Mouse (Mus musculus): Measurements from ENCODE around the gene Gphn.

Gene Gphn

DNA sequence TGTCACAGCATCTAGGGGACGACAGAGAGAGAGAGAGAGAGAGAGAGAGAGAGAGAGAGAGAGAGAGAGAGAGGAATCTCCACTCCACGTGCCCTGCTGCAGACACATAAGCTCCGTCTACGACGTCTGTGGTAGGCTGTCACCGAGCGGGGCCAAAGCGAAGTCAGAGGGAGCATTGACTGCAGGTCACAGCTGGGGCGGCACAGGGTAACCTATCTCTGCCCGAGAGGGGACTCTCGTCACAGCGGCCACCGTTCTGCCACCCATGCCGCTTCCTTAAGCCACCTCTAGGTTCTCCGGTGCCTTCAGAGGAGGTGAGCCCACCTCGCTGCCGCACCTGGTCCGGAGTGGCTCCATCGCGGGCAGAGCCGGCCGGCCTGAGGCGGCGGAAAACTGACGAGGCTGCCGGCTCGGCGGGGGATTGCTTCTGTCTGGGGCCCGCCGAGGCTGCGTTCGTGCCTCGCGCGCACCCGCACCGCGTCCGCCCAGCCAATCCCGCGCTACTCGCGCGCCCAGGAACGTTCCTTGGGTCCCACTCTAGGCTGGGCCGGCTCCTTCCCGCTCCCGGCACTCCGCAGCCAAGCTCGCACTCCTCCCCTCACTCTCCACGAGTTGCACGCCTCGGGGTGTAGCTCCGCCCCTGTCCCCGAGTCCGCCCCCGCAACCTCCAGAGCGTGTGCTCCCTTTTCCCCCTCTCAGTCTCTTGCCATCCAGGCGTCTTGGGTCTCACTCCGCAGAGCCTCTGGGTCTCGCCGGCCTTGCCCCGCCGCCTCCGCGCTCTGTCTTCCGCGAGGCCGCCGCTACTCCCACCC lies at the start of gene Gphn:
TSS of gene Gphn (plus strand) at position 673 of the 812 bp plus-strand sequence.
- DNase-seq (ENCODE audit: low read depth) = peak; percentile 81

GRCm38 (mm10) chr12:78181452-78181851 lies 44.7 kb upstream of the Gphn start:
- DNase-seq (ENCODE audit: low read depth) = no peak

DNA sequence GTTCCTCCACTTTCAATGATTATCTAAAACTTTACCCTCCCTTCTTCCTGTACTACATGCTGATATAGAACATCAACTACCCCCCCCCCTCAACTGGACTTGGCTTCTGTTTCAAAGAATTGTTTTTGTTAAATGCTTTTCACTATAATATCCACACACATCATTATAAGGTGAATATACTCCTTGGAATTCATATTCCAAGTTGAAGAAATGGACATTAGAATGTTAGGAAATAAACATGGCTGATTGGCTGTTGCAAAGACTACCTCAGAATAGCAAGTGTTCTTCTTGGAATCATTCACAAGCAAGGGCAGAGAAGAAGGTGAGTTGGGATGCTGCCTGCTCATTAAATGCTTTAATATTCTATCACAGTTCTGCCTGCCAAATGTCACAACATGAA lies 32.2 kb upstream of the Gphn start, which contains the start of gene Gm6657:
TSS of gene Gm6657 (plus strand) at position 301 of the 400 bp plus-strand sequence.
- DNase-seq (ENCODE audit: low read depth) = no peak

DNA sequence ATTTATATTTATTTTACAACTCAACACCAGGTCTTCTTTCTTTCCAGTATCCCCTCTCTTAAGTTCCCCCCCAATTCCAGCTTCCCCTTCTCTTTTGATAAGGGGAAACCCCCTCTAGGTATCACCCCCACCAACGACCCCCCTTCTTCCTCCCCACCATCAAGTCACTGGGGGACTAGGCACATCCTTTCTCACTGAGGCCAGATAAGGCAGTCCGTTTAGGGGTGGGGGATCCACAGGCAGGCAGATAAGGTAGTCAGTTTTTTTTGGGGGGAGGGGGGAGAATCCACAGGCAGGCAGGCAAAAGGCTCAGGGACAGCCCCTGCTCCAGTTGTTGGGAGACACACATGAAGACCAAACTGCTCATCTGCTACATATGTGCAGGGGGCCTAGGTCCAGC lies 30.8 kb upstream of the Gphn start:
- no peak for DNase-seq (ENCODE audit: low read depth)

GRCm38 (mm10) chr12:78203646-78204045 lies 22.5 kb upstream of the Gphn start:
- DNase-seq (ENCODE audit: low read depth) = no peak

GRCm38 (mm10) chr12:78205915-78206570 lies 20.1 kb upstream of the Gphn start:
- DNase-seq (ENCODE audit: low read depth) = peak; percentile 67

- DNase-seq (ENCODE audit: low read depth) = no peak
Observed at GRCm38 (mm10) chr12:78206571-78206960, 19.6 kb upstream of the Gphn start.

DNA sequence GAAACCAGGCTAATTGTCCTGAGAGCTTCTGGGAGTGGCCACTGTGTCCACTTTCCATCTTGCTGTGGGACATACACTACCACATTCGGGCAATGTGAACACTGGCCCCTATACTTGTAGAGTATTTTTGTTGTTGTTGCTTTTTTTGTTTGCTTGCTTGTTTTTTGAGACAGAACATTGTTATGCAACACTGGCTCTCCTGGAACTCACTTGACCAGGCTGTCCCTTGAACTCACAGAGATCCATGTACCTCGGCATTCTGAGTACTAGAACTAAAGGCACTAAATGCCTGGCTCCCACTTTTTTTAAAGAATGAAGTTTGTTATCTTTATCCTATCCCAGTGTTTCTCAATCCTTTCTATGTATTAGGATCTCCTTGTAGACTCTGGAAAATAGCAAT lies 16.3 kb upstream of the Gphn start:
- DNase-seq (ENCODE audit: low read depth) = no peak

DNA sequence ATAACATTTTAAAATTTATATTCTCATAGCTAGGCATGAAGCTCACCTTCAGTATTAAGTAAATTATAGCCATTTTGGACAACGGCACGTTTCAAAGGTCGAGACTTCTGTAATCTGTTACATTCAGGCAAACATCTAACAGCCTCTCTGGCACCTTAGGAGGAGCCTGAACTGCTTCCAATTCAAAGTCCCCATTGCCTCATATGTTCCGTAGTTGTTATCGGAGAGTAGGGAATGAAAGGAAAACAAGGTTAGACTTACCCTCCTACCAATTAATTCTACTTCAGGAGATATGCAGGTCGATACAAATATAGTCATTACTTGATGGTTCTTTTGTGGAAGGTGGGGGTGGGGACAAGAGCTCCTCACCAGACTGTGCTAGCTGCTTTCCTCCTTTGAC lies 10.7 kb upstream of the Gphn start:
- DNase-seq (ENCODE audit: low read depth) = no peak

DNA sequence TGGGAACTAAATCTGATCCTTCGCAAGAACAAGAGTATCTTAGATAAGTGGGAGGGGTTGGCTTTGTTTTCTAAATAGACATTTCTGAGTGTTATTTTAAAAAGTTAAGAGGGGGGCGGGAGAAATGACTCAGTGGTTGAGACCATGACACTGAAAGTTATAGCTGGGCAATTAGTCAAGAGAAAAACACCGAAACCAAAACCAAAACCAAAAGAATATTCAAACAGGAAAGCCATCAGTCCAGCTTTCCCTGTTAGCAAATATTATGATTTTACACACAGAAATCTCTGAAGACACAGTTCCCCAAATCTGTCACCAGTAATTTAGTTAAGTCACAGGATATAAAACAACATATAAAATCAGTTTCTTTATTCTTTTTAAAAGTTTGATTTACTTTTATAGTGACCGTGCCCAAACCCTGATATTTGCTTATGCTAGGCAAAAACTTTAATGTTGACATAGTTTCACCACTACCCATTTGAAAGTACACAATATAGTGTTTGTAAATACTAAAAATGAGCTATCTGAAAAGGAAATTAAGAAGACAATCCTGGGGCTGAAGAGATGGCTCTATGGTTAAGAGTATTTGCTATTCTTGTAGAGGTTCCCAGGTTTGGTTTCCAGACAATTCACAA lies 6.9 kb upstream of the Gphn start:
- DNase-seq (ENCODE audit: low read depth) = no peak

GRCm38 (mm10) chr12:78226519-78226875 lies 318 bp downstream of the Gphn start:
- peak; percentile 52 for DNase-seq (ENCODE audit: low read depth)

DNA sequence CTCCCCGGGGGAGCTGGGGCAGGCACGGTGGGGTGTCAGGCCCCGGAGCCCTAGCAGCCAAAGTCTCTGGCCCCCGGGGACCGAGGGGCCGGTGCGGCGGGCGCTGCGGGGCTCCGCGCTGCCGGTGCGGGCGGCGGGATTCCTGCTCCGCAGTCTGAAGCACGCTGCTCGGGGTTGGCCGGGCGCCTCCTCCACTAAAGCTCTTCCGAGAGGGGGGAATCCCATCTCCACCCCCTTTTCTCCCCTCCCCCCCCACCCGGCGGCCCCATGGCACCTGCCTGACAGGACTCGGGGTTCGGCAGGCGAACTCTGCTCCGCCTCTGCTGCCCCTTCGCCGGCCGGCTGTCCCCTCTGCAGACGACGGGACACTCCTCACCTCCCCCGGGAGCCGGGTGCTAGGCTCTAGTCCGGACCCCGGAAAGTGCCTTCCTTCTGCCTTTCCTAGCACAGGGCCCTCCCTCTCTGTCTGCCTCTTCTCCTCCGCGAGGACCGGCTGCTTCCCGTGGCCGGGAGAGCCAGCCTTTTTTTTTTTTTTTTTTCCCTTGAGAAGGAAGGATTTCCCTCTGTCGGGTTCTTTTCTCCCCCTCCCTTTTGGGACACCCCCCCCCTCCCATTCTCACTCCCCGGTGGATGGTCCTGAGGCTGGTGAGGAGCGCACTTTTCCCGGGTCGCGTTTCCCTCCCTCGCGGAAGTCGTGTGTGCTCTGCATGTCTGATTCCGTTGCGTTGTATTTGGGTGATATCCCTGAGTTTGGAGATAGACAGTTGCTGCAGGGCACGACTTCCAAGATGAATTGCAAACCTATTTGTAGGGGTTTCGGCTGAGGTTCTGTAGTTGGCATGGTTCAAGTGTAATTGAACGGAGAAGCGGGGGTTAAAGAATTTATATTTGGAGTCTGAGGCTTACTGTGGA lies 1.1 kb downstream of the Gphn start:
- no peak for DNase-seq (ENCODE audit: low read depth)

GRCm38 (mm10) chr12:78228139-78228538 lies 2.0 kb downstream of the Gphn start:
- DNase-seq (ENCODE audit: low read depth) = no peak

DNA sequence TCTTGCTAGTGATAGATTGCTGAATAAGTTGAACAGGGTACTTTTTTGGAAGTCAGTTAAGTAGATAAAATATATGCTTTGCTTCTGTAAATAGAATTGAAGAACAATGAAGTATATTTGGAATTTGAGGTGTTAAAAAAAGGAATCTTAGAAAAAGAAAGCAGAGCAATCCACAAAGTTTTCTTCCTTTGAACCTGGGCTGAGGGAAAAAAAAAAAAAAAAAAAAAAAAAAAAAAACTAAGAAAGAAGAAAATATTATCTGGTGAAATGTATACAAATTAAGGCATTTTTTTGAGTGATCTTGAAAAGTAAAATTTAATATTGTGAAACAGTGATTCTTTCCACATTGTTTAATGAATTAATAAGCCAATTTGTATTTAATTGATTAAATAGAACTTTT lies 6.4 kb downstream of the Gphn start:
- DNase-seq (ENCODE audit: low read depth) = no peak

DNA sequence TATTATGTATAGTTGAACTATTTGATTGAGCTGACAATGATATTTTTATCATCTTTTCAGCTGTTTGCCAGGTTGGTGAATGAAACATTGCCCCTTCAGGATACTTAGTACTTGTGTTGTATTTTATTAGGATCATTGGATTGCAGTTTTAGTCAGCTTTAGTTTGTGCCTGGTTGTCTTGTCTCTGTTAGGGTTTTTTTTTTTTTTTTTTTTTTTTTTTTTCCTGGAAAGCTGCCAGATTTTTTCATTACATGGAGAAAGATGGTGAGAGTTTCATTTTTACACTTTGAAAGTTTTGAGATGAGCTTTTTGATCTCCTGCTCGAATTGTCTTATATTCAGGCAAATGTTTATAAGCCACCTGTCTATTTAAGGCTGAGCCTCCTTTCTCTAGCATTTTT lies 22.2 kb downstream of the Gphn start:
- DNase-seq (ENCODE audit: low read depth) = no peak

GRCm38 (mm10) chr12:78249151-78249550 lies 23.0 kb downstream of the Gphn start:
- DNase-seq (ENCODE audit: low read depth) = no peak

DNA sequence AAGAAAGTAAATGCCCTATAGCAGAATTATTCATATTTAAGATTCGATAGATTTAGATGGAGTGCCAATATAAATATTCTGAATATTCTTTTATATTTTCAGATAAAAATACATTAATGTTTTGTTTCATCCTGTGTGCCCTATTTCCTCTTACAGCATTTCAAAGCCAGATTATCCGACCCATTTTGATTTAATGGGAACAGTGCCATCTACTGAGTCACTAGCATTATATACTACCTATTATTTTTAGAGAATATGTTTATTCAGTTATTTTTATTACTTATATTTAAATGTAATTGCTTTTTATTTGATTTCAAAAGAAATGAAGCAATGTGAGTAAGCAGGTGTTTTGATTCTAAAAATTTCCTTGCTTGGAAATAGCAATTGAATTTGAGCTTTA lies 51.2 kb downstream of the Gphn start:
- no peak for DNase-seq (ENCODE audit: low read depth)

DNA sequence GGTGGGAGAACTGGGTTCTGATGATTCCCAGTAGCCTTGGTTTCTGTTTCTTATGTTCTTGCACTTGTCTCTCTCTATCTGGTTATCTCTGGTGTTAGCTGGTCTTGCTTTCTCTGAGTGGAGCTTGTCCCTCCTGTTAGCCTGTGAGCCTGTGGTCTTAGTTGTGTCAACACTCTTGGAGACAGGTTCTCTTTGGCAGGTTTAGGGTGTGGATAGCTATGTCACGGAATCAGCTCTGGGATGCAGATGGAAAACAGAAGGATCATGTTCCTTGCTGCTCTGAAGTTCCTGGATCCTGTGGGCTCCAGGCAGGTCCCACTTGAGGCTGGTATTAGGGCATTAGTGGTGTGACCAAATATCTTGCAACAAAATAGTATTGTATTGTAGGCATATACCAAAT lies 64.2 kb downstream of the Gphn start:
- DNase-seq (ENCODE audit: low read depth) = no peak

DNA sequence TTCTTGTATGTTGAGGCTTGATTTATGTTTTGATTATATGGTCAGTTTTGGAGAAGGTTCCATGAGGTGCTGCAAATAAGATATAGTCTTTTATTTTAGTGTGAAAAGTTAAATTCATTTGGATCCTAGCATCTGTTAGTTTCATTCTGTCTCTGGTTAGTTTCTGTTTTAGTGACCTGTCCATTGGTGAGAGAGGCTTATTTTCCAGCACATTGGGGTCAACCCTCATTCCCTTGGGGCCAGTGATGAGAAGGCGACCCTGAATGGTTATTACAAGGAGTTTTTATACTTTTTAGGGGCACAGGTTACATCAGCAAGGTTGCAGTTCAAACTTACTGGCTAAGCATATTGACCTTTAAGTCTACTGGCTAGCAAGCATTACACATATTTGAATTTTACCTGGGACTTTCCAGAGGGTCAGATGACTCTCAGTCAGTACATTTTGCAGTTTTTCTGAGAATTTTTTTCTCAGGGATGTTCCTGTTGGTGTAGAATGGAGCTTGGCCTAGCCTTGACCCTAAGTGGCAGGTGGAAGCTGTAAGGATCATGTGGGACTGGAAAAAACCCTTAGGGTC lies 72.7 kb downstream of the Gphn start:
- DNase-seq (ENCODE audit: low read depth) = no peak

GRCm38 (mm10) chr12:78315106-78315505 lies 88.9 kb downstream of the Gphn start:
- no peak for DNase-seq (ENCODE audit: low read depth)

DNA sequence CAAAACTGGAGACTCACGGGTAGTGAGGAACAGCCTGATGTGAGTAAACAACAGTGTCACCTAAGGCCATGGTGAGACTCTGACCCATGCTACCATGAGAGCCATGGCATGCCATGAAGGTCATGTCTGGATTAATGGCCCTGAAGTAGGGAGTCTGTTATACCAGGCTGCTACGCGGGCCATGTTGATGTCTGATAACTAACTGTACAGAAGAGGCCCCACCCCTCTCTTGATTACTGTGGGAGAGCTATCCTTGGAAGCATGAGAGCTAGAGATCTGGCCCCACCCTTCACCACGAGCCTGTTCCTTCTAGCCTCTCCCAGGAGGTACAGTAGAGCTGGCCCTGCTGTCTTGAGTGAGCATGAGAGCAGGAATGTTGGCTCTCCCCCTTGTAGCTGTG lies 101.8 kb downstream of the Gphn start:
- peak; percentile 31 for DNase-seq (ENCODE audit: low read depth)

GRCm38 (mm10) chr12:78332107-78332506 lies 105.9 kb downstream of the Gphn start:
- peak; percentile 27 for DNase-seq (ENCODE audit: low read depth)

Measured in c-Kit-positive CD71-positive TER-119-negative erythroid progenitor cells, embryonic 14.5 days (primary cell).